ENCODE assay signal across 7 mouse cellular contexts in the genomic region with DNA sequence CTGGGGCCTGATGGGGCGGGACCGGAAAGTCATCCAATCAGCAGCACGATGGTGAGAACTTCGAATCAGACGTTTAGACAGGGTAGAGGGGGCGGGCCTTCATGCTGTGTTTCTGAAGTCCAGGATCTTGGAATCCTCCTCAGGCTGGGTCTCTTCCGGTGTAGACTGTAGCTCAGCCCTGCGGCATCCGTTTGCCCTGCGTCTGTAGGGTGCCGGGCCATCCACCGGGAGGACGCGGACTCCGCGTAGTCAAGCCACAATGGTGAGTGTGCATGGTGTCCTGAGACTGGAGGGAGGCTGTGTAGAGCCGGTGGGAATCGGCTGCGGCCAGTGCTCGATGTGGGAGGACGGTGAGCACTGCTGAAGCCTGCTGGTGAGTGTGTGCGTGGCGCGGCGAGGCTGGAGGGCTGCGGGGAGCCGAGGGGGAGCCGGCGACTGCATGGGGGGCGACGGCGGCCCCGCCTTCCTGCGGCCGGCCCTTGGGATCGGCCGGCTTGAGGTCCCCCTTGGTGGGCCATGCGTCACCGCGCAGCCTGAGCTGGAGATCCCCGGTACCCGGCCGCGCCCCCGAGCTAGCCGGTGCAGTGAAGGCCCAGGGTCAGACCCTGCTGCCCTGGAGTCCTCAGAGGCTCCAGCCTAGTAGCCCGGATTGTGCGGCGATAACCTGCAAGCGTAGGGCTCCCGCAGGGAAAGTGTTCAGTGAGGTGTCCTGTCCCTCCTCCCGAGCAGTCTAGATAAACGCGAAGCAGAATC. TPM values are rescaled to one million over a fixed set of nuclear protein-coding genes. Genes with fewer than 3 reads are reported as not detected.
DNase-seq lines count a peak whose midpoint lies in the region; ATAC-seq and TF ChIP-seq lines count a peak whose summit lies in the region.

Gene D3Ertd254e, plus strand, starts transcription at position 84 of the 753 bp plus-strand sequence.

- peak within 1 kb of the TSS; percentile 70 for H3K27ac ChIP-seq in embryonic facial prominence, embryonic 11.5 days (replicated peaks; ENCODE audit: low read depth, low read length)
- peak within 1 kb of the TSS; percentile 46 for H3K27ac ChIP-seq in kidney, adult 2 months (ENCODE audit: insufficient read depth, low read depth, low read length)
- H3K27ac ChIP-seq in limb, embryonic 12.5 days: peak within 1 kb of the TSS; percentile 90
- H3K27ac ChIP-seq in midbrain, embryonic 15.5 days: peak within 1 kb of the TSS; percentile 91
- H3K27ac ChIP-seq in spleen, adult 2 months (ENCODE audit: insufficient read depth, low read length): no peak within 1 kb of the TSS

- no peaks in the 10 kb centered on the region for H3K9me3 ChIP-seq in embryonic facial prominence, embryonic 11.5 days (replicated peaks; ENCODE audit: control insufficient read depth, low read length)
- H3K9me3 ChIP-seq in limb, embryonic 12.5 days: no peaks in the 10 kb centered on the region
- no peaks in the 10 kb centered on the region for H3K9me3 ChIP-seq in midbrain, embryonic 15.5 days

- peak within 1 kb of the TSS; percentile 58 for H3K4me2 ChIP-seq in embryonic facial prominence, embryonic 11.5 days (ENCODE audit: low read depth, low read length)
- peak within 1 kb of the TSS; percentile 73 for H3K4me2 ChIP-seq in limb, embryonic 12.5 days
- peak within 1 kb of the TSS; percentile 62 for H3K4me2 ChIP-seq in midbrain, embryonic 15.5 days

- H3K9ac ChIP-seq in embryonic facial prominence, embryonic 11.5 days (replicated peaks; ENCODE audit: low read length): peak within 1 kb of the TSS; percentile 94
- peak within 1 kb of the TSS; percentile 95 for H3K9ac ChIP-seq in limb, embryonic 12.5 days (replicated peaks)
- H3K9ac ChIP-seq in midbrain, embryonic 15.5 days: peak within 1 kb of the TSS; percentile 92

- no peaks in the 10 kb centered on the region for H3K4me1 ChIP-seq in embryonic facial prominence, embryonic 11.5 days (ENCODE audit: control insufficient read depth, insufficient read depth, low read length)
- H3K4me1 ChIP-seq in kidney, adult 2 months (ENCODE audit: control insufficient read depth, insufficient read depth, low read length): peaks cover 14% of the 10 kb centered on the region
- H3K4me1 ChIP-seq in limb, embryonic 12.5 days (replicated peaks): peaks cover 16% of the 10 kb centered on the region
- H3K4me1 ChIP-seq in midbrain, embryonic 15.5 days: peaks cover 26% of the 10 kb centered on the region
- peaks cover 3% of the 10 kb centered on the region; the same call in 1 of the 2 replicates for H3K4me1 ChIP-seq in spleen, adult 2 months (ENCODE audit: control insufficient read depth, insufficient read depth, insufficient read length)

- no peaks in the 10 kb centered on the region for H3K27me3 ChIP-seq in embryonic facial prominence, embryonic 11.5 days (ENCODE audit: control insufficient read depth, insufficient read depth, low read length)
- no peaks in the 10 kb centered on the region for H3K27me3 ChIP-seq in kidney, adult 2 months (replicated peaks; ENCODE audit: control insufficient read depth, insufficient read depth, low read length)
- H3K27me3 ChIP-seq in limb, embryonic 12.5 days: no peaks in the 10 kb centered on the region
- no peaks in the 10 kb centered on the region for H3K27me3 ChIP-seq in midbrain, embryonic 15.5 days (replicated peaks)
- no peaks in the 10 kb centered on the region for H3K27me3 ChIP-seq in spleen, adult 2 months (ENCODE audit: control insufficient read depth, insufficient read depth, low read length)

- peak; percentile 94 for DNase-seq in adrenal gland, postnatal 14 days
- peak; percentile 95 for DNase-seq in embryonic facial prominence, embryonic 11.5 days (ENCODE audit: low spot score)
- peak; percentile 92 to 95 for DNase-seq in heart, adult 18-20 months
- peak; percentile 97 for DNase-seq in kidney, adult 2 months
- DNase-seq in spleen, adult 2 months (ENCODE audit: low read depth in 1 of 2, low spot score in 2 of 2): peak; percentile 51 to 79

- peak; percentile 91 for TF ChIP-seq POLR2A in kidney, adult 2 months (IDR thresholded peaks at IDR 0.05; ENCODE audit: low read depth, low read length)
- TF ChIP-seq POLR2A in spleen, adult 2 months (IDR thresholded peaks at IDR 0.05; ENCODE audit: low read depth, low read length): peak; percentile 14; the same call in 1 of the 2 replicates

- H3K4me3 ChIP-seq in embryonic facial prominence, embryonic 11.5 days (ENCODE audit: low read depth, low read length): peak within 1 kb of the TSS; percentile 89
- peak within 1 kb of the TSS; percentile 90 for H3K4me3 ChIP-seq in kidney, adult 2 months (ENCODE audit: insufficient read depth, low read depth, low read length)
- peak within 1 kb of the TSS; percentile 89 for H3K4me3 ChIP-seq in limb, embryonic 12.5 days (replicated peaks)
- H3K4me3 ChIP-seq in midbrain, embryonic 15.5 days: peak within 1 kb of the TSS; percentile 83
- H3K4me3 ChIP-seq in spleen, adult 2 months (ENCODE audit: extremely low read depth, insufficient read depth, insufficient read length): peak within 1 kb of the TSS; percentile 72

- no peaks in the 10 kb centered on the region for H3K36me3 ChIP-seq in embryonic facial prominence, embryonic 11.5 days (replicated peaks; ENCODE audit: control insufficient read depth, insufficient read depth, low read depth, low read length)
- H3K36me3 ChIP-seq in kidney, adult 2 months (ENCODE audit: control insufficient read depth, insufficient read depth, low read length): no peaks in the 10 kb centered on the region
- H3K36me3 ChIP-seq in limb, embryonic 12.5 days: no peaks in the 10 kb centered on the region
- H3K36me3 ChIP-seq in midbrain, embryonic 15.5 days (replicated peaks): no peaks in the 10 kb centered on the region
- H3K36me3 ChIP-seq in spleen, adult 2 months (ENCODE audit: control insufficient read depth, insufficient read depth, low read length): no peaks in the 10 kb centered on the region

- ATAC-seq in embryonic facial prominence, embryonic 11.5 days (replicated peaks; ENCODE audit: insufficient number of reproducible peaks, low FRiP score, low TSS enrichment, low read depth): peak; percentile 100
- peak; percentile 100 for ATAC-seq in limb, embryonic 12.5 days (ENCODE audit: insufficient number of reproducible peaks, insufficient read depth, low FRiP score, low TSS enrichment, low read depth)
- peak; percentile 100 for ATAC-seq in midbrain, embryonic 15.5 days (replicated peaks)

- TF ChIP-seq CTCF in kidney, adult 2 months (conservative IDR thresholded peaks at IDR 0.05; ENCODE audit: insufficient read depth, insufficient read length, low read depth, low read length): no peak
- TF ChIP-seq CTCF in spleen, adult 2 months (IDR thresholded peaks at IDR 0.05; ENCODE audit: extremely low read depth, insufficient read depth, insufficient read length, insufficient replicate concordance): no peak

- whole genome bisulfite sequencing in embryonic facial prominence, embryonic 11.5 days: under 1% methylated on average over 54 of the region's 54 CpGs
- under 1% methylated on average over 54 of the region's 54 CpGs for WGBS in kidney, adult 2 months
- under 1% methylated on average over 54 of the region's 54 CpGs for WGBS in limb, embryonic 12.5 days
- under 1% methylated on average over 50 of the region's 54 CpGs for WGBS in midbrain, embryonic 15.5 days
- WGBS in spleen, adult 2 months: 2% methylated on average over 54 of the region's 54 CpGs

RNA-seq across cellular contexts. Expression of gene D3Ertd254e, which starts in this region (rescaled TPM):
- 5.9 and 7.1 TPM in 2 replicates for total RNA-seq in adrenal gland, postnatal 14 days (2021)
- 10.1 and 10.2 TPM in 2 replicates for polyA plus RNA-seq in embryonic facial prominence, embryonic 11.5 days (2014; fragmentation: Nextera tagmentation; extraction: Ambion mirVana)
- 1 to 10 TPM; 3.6 to 3.8 TPM for total RNA-seq in heart, adult 18-20 months (2021)
- 1.0 and 1.3 TPM in 2 replicates for polyA plus RNA-seq in kidney, adult 2 months (2012; rRNA removed)
- 9.7 and 10.2 TPM in 2 replicates for polyA plus RNA-seq in limb, embryonic 12.5 days (2016; fragmentation: Nextera tagmentation; extraction: Ambion mirVana)
- polyA plus RNA-seq in midbrain, embryonic 15.5 days (2015; fragmentation: Nextera tagmentation; extraction: Ambion mirVana): 16.3 and 18.0 TPM in 2 replicates
- polyA plus RNA-seq in spleen, adult 2 months (2012; rRNA removed): 0.33 and 0.38 TPM in 2 replicates

Comparison
In these comparisons a context has a peak if more than half of its experiments do, and no peak if none do; other contexts are left out.
1. Peak in DNase-seq and H3K4me3 ChIP-seq in spleen, adult 2 months; RNA of the gene not detected or under 1 TPM.